Mouse (Mus musculus): ENCODE results near the gene Cap1. TPM values are rescaled to one million over a fixed set of nuclear protein-coding genes. Genes with fewer than 3 reads are reported as not detected.

Cap1 gene
- total RNA-seq (2017), result 562 to 797 TPM (median 623 TPM) in 3 replicates

DNA sequence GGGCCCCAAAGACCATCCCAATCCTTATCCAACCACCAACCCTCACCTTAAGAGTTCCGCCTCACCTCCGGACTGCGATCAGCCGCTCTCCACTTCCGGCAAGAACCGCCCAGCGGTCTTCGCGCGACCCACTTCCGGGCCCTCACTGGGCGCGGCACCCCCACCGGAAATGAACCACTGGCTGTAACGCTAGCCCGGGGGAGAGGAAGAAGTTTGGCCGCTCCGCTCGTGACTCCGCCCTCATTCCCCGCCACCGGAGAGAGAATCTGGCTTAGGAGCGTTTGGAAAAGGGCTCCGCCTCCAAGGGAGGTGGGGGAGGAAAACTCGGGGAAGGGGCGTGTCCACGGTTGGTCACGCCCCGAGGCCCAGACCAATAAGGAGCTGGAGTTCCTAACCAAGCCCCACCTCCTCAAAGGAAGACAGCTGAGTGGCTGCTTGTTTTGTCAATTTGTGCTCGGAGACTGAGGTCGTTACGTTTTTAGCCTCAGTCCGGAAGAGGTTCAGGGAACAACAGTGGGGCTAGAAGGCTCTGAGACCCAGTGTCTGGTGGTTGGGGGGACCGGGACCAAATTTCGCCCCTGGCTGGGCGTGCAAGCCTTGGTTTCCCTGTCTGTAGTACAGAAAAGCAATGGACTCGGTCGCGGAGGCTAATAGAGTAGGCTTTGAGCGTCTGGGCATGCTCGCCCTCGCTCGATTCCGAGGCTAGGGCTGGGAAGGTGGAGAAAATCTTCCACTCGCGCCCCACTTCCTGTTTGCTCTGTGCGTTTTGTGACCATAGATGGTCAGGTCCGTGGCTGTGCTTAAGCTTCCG is at the start of gene Cap1:
Gene Cap1 (minus strand): TSS at position 289 of the 811 bp plus-strand sequence.
- peak; percentile 84 for ATAC-seq (replicated peaks; ENCODE audit: insufficient number of reproducible peaks, low FRiP score, low TSS enrichment, poor library complexity, severe bottlenecking)

DNA sequence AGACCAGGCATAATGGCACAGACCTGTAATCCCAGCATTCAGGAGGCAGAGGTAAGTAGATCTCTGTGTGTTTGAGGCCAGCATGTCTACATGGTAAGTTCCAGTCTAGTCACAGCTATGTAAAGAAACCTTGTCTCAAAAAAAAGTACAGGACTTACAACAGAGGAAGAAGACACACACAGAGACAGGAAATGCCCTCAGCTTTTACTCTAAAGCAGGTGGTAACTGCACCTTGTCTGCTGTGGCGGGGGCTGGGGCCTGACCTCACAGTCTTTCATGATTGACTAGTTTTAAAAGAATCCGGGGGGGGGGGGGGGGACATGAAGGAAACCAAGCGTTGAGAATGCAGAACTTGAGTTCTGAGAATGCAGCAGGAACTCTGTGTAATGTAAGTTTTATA is 48.0 kb upstream of the Cap1 start:
- no peak for ATAC-seq (replicated peaks; ENCODE audit: insufficient number of reproducible peaks, low FRiP score, low TSS enrichment, poor library complexity, severe bottlenecking)

DNA sequence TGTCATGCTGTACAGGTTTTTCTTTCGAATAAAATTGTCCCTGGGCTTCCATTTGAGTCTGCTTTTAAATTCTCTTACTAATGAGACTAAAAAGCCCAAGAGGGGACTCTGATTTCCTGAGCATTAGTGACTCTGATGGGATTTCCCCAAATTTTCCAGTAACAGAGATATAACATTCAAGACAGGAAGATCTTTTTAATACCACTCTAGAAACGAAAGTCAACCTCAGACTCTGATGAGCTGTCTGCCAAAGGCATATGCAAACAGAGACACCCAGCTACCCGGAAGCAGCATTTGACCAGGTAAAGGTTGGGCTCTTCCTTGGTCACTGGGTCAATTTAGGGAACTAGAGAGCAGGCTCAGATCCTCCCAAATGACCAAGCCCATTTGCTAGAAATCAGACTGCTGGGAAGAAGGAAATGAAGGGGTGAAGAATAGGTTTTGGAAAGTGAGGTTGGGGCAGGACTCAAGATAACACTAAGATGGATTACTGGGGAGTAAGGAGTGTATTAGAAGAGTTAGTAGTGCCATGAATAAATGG is 47.3 kb upstream of the Cap1 start:
- ATAC-seq (replicated peaks; ENCODE audit: insufficient number of reproducible peaks, low FRiP score, low TSS enrichment, poor library complexity, severe bottlenecking), result no peak

DNA sequence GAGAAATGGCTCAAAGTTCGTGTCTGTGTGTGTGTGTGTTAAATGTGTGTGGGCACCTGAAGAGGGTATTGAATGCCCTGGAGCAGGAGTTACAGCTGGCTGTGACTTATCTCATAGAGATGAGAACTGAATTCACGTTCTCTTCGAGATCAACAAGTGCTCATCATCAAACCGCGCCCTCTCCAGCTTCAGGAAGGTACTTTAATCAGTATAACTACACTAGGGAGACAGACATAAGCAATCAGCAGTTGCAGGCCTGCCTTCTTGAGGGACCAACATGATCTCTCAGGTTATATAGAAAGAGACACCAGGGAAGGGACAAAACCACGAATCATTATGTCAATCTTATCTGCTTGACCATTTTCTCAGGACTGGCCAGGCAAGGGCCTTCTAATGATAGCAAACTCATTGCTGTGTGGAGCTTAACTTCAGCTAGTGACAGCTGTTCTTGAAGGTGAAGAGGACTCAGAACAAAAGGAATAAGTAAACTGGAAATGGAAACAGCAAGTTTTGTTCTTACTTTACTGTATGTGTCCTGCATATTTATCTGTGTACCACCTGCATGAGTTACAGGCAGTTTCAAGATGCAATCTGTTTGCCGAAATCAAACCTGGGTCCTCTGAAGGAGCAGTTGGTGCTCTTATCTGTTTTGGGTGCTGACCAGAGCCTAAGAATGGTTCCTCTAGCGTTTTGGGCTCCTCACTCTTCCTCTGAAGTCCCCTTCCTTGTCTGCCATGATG is 46.6 kb upstream of the Cap1 start:
- no peak for ATAC-seq (replicated peaks; ENCODE audit: insufficient number of reproducible peaks, low FRiP score, low TSS enrichment, poor library complexity, severe bottlenecking)

DNA sequence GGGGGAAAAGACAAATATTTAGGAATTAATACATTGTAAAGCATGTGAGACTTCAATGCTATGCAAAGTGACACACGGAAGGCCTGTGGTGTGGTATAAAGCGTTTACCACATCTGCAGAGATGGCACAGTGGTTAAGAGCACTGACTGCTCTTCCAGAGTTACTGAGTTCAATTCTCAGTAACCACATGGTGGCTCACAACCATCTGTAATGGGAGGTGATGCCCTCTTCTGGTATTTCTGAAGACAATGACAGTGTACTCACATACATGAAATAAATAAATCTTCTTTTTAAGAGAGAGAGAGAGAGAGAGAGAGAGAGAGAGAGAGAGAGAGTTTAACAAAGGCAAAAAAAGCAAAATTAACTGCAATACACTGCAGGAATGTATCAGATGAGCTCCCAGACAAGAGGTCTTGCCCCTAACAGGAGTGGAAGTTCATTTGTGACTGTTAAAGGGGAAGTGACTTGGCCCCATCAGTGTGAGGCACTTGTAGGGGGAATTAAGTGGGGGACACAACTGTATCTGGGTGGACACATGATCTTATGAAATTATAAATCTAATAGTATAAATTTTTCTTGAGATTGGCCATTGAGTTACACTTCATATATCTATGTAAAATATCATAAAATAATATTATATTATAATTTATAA is 45.2 kb upstream of the Cap1 start:
- ATAC-seq (replicated peaks; ENCODE audit: insufficient number of reproducible peaks, low FRiP score, low TSS enrichment, poor library complexity, severe bottlenecking), result no peak

DNA sequence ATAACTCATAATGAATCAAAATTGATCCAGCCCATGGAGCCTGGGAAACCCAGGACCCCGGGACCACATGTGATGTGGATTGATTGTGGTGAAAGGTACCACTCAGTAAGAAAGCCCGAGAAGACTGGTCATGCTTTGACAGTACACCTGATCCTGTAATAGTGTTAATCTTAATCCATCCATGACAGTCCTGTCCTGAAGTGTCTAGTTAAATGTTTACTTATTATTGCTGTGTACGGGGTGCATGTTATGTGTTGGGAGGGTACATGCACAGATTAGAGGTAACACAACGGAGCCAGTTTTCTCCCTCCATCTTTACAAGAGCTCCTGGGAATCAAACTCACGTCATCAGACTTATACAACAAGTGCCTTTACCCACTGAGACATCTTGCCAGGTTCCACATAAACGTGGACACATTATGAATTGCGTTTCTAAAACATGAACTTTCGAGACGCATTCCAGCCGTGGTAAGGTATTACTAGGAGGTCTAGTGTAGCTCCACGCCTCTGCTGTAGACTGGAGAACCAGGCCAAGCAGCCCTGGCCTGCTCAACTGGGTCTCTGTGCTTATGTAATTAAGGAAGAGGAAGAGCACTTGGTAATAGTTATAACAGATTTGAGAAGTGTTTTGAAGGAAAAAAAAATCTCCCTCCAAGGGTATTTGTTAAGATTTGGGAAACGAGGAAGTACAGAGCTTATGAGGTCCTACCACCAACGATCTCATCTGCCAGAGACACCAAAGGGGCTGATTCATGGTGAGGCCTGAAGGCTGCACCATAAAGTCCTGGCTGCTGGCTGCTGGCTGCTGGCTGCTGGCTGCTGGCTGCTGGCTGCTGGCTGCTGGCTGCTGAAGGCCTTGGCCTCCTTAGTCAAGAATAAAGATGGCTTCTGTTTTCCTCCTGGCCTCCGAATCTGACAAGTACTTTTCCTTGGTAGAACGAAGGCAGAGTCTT is 37.8 kb upstream of the Cap1 start:
- 0 out of 2 replicates have a peak, but pooled peaks have one; percentile 13 for ATAC-seq (replicated peaks; ENCODE audit: insufficient number of reproducible peaks, low FRiP score, low TSS enrichment, poor library complexity, severe bottlenecking)

DNA sequence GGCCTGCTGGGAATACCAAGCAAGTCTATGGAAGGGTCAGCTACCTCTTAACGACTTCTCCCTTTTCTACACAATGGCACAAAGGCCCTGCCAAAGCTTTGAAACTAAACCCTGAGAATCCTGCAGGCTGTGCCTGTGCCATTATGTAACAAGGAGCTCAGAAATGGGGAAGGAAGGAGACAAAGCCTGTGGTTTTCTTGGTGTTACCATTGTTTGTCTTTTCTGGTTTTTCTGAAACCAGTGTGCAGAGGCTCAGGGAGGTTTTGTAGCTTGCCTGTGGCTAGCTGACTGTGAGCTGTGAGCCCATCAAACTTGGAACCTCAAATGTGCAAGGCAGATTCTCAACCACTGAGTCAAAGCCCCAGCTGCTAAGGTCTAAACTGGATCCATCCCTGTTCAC is 37.0 kb upstream of the Cap1 start:
- ATAC-seq (replicated peaks; ENCODE audit: insufficient number of reproducible peaks, low FRiP score, low TSS enrichment, poor library complexity, severe bottlenecking), result peak; percentile 65

DNA sequence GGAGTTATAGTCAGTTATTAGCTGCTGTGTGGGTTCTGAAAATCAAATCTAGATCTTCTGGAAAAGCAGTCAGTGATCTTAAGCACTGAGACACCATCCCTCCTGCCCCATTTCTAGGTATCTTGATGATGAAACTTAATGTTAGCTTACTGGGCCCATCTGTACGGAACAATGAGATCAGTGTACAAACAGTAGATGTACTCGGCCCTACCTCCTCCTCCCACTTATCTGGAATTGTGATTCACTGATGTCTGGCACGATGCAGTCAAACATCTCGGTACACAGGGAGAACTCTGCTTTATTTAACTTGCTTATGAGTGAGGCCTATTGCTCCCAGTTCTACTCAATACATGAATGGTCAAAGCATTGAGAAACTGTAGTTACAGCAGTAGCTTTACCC is 30.1 kb upstream of the Cap1 start:
- no peak for ATAC-seq (replicated peaks; ENCODE audit: insufficient number of reproducible peaks, low FRiP score, low TSS enrichment, poor library complexity, severe bottlenecking)

DNA sequence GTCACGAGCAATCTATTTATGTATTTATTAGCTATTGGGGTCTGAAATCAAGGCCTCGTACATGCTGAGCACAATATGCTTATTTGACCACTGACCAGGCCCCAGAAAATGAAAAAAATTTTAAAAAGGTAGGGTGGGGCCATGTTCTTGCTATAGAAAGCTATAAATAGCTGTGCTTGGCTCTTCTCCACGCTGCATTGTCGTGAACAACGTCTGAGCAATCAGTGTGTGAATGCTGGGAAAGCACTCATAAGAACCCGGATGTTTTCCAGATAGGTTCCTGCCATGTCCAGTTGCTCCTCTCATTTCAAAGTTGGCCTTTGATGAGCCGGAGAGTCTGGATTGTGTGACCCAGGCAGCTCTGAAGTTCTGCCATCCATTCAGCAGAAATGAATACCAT is 28.3 kb upstream of the Cap1 start:
- ATAC-seq (replicated peaks; ENCODE audit: insufficient number of reproducible peaks, low FRiP score, low TSS enrichment, poor library complexity, severe bottlenecking), result no peak

DNA sequence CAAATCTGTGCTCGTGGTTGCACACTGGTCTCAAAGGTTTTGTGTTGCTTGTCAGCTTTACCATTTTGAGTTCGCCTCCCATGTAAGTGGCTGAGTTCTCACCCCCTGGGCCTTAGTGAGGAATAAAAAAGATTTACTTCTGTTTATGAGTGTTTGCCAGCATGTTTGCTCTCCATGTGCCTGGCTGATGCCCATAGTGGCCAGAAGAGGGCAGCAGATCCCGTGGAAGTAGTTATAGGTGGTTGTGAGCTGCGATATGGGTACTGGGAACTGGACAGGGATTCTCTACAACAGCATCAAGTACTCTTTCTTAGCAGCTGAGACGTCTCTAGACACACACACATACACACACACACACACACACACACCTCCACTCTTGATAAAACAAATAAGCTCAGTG is 26.8 kb upstream of the Cap1 start:
- ATAC-seq (replicated peaks; ENCODE audit: insufficient number of reproducible peaks, low FRiP score, low TSS enrichment, poor library complexity, severe bottlenecking), result no peak

DNA sequence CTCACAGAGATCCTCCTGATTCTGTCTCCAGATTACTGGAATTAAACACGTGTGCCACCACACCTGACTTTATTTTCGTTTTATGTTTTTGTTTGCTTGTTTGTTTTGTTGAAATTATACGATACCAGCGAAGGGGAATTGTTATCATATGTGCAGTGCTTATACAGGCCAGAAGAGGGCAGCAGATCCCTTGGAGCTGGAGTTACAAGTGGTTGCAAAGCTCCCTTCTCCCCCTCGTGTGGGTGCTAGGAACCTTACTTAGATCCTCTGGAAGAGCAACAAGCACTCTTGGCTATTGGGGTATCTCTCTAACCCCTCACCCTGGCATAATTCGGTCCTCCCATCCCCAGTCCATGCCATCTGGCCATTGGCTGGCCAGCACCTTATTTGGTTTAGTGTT is 24.7 kb upstream of the Cap1 start:
- no peak; the same call in 1 of the 2 replicates for ATAC-seq (replicated peaks; ENCODE audit: insufficient number of reproducible peaks, low FRiP score, low TSS enrichment, poor library complexity, severe bottlenecking)

DNA sequence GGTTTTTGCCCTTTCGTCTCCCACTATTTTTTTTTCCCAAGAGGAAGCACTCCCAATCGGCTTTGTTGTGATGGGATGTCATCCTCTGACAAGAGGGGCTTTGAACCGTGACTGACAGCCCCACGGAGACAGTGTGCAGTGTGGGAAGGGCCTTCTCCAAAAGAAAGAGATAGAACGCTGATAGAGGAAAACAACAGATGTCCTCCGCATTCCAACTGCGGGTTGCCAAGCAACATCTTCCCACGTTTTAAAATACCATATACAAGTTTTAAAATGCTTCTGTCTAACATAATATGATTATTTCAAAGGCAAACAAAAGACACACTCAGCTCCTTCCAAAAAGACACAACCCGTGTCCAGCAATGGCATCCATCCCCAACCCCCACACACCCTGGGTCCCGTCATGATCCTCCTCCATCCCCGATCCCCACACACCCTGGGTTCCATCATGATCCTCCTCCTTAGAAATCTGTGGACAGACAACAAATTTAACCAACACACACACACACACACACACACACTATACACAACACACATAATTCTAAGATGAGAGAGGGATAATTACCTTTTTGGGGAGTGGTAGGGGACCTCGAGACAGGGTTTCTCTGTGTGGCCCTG is 23.8 kb upstream of the Cap1 start:
- ATAC-seq (replicated peaks; ENCODE audit: insufficient number of reproducible peaks, low FRiP score, low TSS enrichment, poor library complexity, severe bottlenecking), result no peak

DNA sequence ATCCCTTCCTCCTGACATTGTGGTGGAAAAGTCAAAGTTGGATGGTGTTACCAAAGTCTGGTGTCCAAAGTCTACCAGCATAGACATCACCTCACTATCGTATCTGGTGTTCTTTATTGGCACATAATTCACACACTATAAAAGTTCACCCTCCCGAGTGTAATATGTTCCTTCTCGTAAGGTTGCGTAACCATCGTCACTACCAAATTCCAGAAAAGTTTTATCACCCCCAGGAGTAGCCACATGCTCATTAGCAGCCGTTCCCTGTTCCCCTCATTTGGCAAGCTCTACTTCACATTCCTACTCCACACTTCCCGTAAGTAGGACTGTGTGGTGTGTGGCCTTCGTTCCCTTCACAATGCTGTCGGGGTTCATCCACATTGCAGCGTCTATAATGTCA is 19.5 kb upstream of the Cap1 start:
- ATAC-seq (replicated peaks; ENCODE audit: insufficient number of reproducible peaks, low FRiP score, low TSS enrichment, poor library complexity, severe bottlenecking), result no peak

DNA sequence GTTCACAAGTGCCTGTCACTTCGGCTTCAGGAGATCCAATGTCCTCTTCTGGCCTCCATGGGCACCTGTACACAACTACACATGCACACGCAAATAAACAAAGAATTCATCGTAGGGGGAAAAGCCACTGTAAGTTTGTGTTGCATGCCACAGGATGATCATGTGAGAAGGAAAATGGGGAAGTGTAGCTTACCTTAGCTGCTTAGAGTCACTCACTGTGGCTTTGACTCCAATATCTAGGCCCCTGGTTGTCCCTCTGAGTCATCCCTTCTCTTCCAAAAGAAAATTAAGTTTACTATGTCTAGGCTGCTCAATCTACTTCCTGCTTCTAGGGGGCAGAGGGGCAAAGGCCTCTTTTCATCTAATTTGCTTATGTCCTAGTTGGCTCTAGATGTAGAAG is 17.9 kb upstream of the Cap1 start:
- no peak for ATAC-seq (replicated peaks; ENCODE audit: insufficient number of reproducible peaks, low FRiP score, low TSS enrichment, poor library complexity, severe bottlenecking)

DNA sequence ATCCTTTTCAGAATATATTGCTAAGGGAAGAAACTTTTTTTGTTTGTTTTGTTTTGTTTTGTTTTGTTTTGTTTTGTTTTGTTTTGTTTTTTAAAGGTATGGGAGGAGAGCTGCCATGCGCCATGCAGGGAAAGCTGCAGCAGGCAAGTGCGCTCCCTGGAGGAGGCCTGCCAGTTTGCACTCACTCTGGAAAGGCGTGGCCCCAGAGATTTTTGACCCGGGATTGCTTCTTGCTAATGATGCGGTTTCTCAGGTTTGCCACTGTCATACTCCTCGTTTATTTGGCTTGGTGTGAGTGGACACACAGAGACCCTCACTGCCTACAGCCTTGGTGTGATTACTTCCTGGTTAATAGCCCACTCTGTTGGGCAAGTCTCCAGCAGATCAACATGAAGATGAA is 16.3 kb upstream of the Cap1 start:
- peak; percentile 47; the same call in 1 of the 2 replicates for ATAC-seq (replicated peaks; ENCODE audit: insufficient number of reproducible peaks, low FRiP score, low TSS enrichment, poor library complexity, severe bottlenecking)

DNA sequence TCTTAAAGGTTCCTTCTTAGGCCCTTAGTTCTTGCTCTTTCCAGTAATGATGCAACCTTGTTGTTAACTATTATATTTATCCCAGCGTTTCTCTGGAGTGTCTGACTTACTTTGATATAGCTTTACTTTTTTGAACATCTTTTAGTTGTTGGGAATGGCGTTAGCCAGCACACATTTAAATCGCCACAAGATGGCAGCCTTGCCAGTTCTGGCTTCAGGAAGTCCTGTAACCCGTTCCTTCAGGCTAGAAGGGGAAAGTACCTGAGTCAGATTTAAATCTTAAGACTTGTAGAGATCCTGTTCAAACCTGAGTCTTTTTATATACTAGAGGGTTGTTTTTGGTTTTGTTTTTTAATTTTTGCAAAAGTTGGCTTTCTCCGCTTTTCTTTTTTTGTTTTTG is 12.5 kb upstream of the Cap1 start:
- ATAC-seq (replicated peaks; ENCODE audit: insufficient number of reproducible peaks, low FRiP score, low TSS enrichment, poor library complexity, severe bottlenecking), result peak; percentile 67

DNA sequence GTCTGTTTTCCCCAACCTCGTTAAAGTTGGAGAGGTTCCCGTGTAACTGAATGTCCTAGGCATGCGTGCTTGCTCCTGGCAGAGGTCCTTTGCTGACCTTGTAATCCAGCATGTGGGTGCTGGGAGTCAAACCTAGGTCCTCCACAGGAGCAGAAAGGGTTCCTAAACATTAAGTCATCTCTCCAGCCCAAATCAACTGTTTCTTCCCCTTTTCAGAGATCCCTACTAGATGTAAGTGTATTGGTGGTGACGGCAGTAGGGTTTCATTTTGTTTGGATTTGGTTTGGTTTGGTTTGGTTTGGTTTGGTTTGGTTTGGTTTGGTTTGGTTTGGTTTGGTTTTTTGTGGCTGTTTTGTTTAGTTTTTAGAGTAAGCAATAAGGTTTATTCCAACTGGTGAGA is 11.9 kb upstream of the Cap1 start:
- no peak for ATAC-seq (replicated peaks; ENCODE audit: insufficient number of reproducible peaks, low FRiP score, low TSS enrichment, poor library complexity, severe bottlenecking)

DNA sequence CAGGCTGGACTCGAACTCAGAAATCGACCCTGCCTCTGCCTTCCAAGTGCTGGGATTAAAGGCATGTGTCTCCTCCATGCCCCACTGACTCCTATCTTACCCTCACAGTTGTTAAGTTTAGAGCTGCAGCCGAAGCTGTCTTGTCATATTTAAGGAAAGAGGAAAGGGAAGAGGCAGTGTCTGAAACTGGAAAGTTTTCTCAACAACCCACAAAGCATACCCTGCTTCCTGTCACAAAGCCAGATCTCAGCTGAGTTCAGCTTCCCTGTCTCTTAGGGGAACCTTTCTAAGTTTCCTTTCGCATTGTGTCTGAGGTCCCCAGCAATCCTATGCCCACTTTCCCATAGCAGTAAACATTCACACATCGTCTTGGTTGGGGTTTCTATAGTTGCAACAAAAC is 6.3 kb upstream of the Cap1 start:
- peak; percentile 65 for ATAC-seq (replicated peaks; ENCODE audit: insufficient number of reproducible peaks, low FRiP score, low TSS enrichment, poor library complexity, severe bottlenecking)

All from monocyte, adult 5-6 weeks (primary cell).